Mouse (Mus musculus) liver, postnatal 0 days (tissue): ENCODE measurements around the gene Hephl1. TPM values are rescaled to one million over a fixed set of nuclear protein-coding genes. Genes with fewer than 3 reads are reported as not detected.

Source experiments
- ATAC-seq: fragments of 200-750 bp; cut with Nextera tagmentation; 2 replicates; pipeline ENCODE4 v1.8.0; 2017; ENCODE audit warnings: mild to moderate bottlenecking, moderate library complexity
- DNase-seq: peaks from one replicate; pipeline ENCODE4 v3.0.0-alpha.2; 2016
- H3K27ac ChIP-seq: fragments of 300-500 bp; sonication (generic); 2 replicates; pipeline ENCODE4 v1.5.1; 2014; ENCODE audit warnings: antibody characterized with exemption, moderate library complexity, mild to moderate bottlenecking, low read depth
- H3K27me3 ChIP-seq: fragments of 300-500 bp; sonication (generic); 2 replicates; pipeline ENCODE4 v1.6.1; 2014; ENCODE audit warnings: low read length, control low read depth, mixed read lengths; ENCODE audit not compliant: insufficient read depth
- H3K36me3 ChIP-seq: fragments of 300-500 bp; sonication (generic); replicated peaks from 2 replicates; pipeline ENCODE4 v1.6.1; 2014; ENCODE audit warnings: mild to moderate bottlenecking, control low read depth, low read length, moderate library complexity, mixed read lengths; ENCODE audit not compliant: insufficient read depth
- H3K4me1 ChIP-seq: fragments of 300-500 bp; sonication (generic); 2 replicates; pipeline ENCODE4 v1.6.1; 2014; ENCODE audit warnings: antibody characterized with exemption, mild to moderate bottlenecking, control low read depth; ENCODE audit not compliant: insufficient read depth
- H3K4me2 ChIP-seq: fragments of 300-500 bp; sonication (generic); 2 replicates; pipeline ENCODE4 v1.6.1; 2014; ENCODE audit warnings: low read depth, mild to moderate bottlenecking, low read length, moderate library complexity, mixed read lengths
- H3K4me3 ChIP-seq: fragments of 300-500 bp; sonication (generic); 2 replicates; pipeline ENCODE4 v1.5.1; 2014; ENCODE audit warnings: low read depth, low read length
- H3K9ac ChIP-seq: fragments of 300-500 bp; sonication (generic); replicated peaks from 2 replicates; pipeline ENCODE4 v1.6.1; 2014; ENCODE audit warnings: mild to moderate bottlenecking, moderate library complexity
- H3K9me3 ChIP-seq: fragments of 300-500 bp; sonication (generic); 2 replicates; pipeline ENCODE4 v1.6.1; 2016; ENCODE audit warnings: mild to moderate bottlenecking, control low read depth, low read length, mixed read lengths
- CTCF ChIP-seq: sonication (generic); IDR thresholded peaks from 2 replicates; pipeline ENCODE4 v1.5.1; 2016; ENCODE audit warnings: antibody characterized with exemption, low read depth
- EP300 ChIP-seq: IDR thresholded peaks from 2 replicates; pipeline ENCODE4 v1.6.1; 2016; ENCODE audit warnings: antibody characterized with exemption, low read depth, mild to moderate bottlenecking
- WGBS: fragments of 180-500 bp; shearing (Covaris S2); extraction: QIAGEN DNeasy Blood & Tissue Kit; methylation state at CpG from one replicate; pipeline ENCODE4 v1.1.7; 2014; ENCODE audit not compliant: insufficient replicate concordance; 5-methylcytosine and 5-hydroxymethylcytosine counted together
- polyA plus RNA-seq: library from polyadenylated mRNA; unstranded; fragments of >200 nt; fragmentation: Nextera tagmentation; extraction: Ambion mirVana; gene quantifications from 2 replicates; pipeline ENCODE4 v1.2.1, GENCODE M21; 2015

The Hephl1 gene
- polyA plus RNA-seq, 1 experiment from 2014 or later: not detected

DNA sequence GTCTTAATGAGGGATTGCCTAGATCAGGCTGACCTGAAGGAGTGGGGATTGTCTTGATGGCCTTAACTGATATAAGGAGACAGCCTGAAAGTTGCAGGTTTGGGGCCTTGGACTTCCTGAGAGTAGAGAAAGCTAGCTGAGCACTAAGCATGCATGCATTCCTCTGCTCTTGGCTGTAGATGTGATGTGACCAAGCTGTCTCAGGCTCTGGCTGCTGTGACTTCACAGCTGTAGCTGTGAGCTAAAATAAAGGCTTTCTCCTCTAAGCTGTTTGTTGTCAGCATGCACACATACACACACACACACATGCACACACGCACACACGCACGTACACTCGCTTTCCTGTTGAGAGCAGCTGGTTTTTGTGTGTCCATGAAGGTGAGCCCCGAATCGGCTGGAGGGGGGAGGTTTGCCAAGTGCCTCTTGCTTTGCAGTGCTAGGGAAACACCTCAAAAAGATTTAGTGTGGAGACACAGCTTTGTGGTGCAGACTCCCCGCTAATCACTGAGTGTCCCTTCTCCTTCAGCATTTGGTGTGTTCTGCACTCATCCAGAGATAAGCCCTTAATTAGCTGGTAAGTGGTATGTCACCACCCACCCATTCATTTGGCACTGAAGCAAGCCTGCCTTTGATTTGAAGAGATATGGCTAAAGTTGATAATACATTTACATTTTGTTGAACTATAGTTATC is 43.8 kb downstream of the Hephl1 start:
- DNase-seq (no peak), ATAC-seq (no peak)
- no peaks in the 10 kb centered on the region for H3K9me3 ChIP-seq
- H3K4me1 ChIP-seq: no peaks in the 10 kb centered on the region
- no peak overlapping the region for H3K4me3 ChIP-seq
- 66% methylated on average over 7 of the region's 7 CpGs for WGBS
- H3K9ac ChIP-seq: no peak overlapping the region
- no peak overlapping the region for H3K27ac ChIP-seq
- TF ChIP-seq CTCF: no peak
- TF ChIP-seq EP300: no peak
- no peak overlapping the region for H3K4me2 ChIP-seq
- H3K27me3 ChIP-seq: no peaks in the 10 kb centered on the region
- H3K36me3 ChIP-seq: no peaks in the 10 kb centered on the region

DNA sequence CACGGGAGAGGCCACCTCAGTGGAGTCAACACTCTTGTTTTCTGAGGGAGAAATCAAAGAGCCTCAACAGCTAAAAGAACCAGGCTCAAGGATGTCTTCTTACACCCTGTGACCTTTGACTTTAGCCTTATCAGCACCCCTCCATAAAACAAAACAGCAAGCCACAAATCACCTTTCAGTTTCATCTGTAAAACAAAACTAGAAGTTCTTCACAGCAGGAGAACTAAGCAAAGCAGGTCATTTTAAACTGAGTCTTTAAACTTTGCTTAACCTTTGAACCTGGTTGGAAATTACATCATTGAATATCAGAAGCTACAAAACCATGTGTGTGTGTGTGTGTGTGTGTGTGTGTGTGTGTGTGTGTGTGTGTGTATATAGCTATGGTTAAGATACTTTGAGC is 47.7 kb downstream of the Hephl1 start:
- ATAC-seq (peak; percentile 86), DNase-seq (peak; percentile 29)
- Histone ChIP-seq H3K4me2 (no peak overlapping the region), H3K4me1 (no peaks in the 10 kb centered on the region), H3K9ac (no peak overlapping the region), H3K36me3 (no peaks in the 10 kb centered on the region), H3K27ac (peak overlapping the region; percentile 44), H3K27me3 (no peaks in the 10 kb centered on the region), H3K9me3 (no peaks in the 10 kb centered on the region), H3K4me3 (no peak overlapping the region)
- 9% methylated on average over 1 of the region's 1 CpGs for WGBS
- TF ChIP-seq CTCF (no peak), EP300 (0 out of 2 replicates have a peak, but pooled peaks have one; percentile 12)

DNA sequence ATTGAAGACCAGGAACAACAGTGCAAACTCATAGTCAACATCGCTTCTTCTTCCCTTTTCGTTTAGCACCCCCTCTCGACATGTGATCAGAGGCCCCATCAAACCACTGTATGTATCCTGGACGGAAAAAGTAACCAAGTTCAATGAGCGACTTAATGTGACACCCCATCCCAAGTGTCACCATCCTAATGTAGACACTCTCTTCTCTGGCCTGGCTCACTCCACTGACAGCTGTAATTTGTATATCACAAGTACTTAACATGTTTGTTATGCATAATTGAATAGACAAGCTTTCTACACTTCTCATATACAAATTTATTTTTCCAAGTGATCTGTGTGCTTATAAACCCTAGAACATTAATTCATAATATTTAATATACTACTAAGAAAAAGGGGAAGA is 51.1 kb downstream of the Hephl1 start:
- Histone ChIP-seq H3K9me3 (no peaks in the 10 kb centered on the region), H3K9ac (no peak overlapping the region), H3K27ac (no peak overlapping the region), H3K36me3 (no peaks in the 10 kb centered on the region), H3K4me3 (no peak overlapping the region), H3K27me3 (no peaks in the 10 kb centered on the region), H3K4me2 (no peak overlapping the region), H3K4me1 (no peaks in the 10 kb centered on the region; the same call in 1 of the 2 replicates)
- 77% methylated on average over 5 of the region's 5 CpGs for WGBS
- TF ChIP-seq CTCF: no peak
- TF ChIP-seq EP300: no peak
- DNase-seq (no peak), ATAC-seq (no peak)

DNA sequence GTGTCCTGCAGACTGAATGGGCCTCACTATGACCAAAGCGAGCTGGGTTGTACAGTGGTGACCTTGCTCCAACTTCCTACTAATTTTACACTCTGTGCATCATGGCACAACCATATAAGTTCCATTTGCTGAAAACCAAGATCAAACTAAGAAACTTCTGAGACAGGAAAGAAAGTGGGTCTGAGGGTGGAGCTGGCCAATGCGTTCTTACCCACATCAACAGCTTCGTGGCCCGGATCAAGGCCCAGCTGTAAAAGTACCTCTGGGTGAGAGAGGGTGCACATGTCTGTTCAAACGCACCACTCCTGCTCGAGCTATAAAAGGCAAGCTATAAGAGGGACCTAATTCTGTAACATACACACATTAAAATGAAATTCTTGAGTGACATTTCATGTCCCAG is 51.9 kb downstream of the Hephl1 start:
- 75% methylated on average over 6 of the region's 6 CpGs for WGBS
- H3K4me3 ChIP-seq: no peak overlapping the region
- H3K27ac ChIP-seq: no peak overlapping the region
- H3K36me3 ChIP-seq: no peaks in the 10 kb centered on the region
- no peaks in the 10 kb centered on the region for H3K9me3 ChIP-seq
- no peak overlapping the region for H3K9ac ChIP-seq
- H3K4me1 ChIP-seq: no peaks in the 10 kb centered on the region; the same call in 1 of the 2 replicates
- no peaks in the 10 kb centered on the region for H3K27me3 ChIP-seq
- no peak overlapping the region for H3K4me2 ChIP-seq
- DNase-seq: no peak
- TF ChIP-seq CTCF (no peak), EP300 (no peak)
- ATAC-seq: no peak

DNA sequence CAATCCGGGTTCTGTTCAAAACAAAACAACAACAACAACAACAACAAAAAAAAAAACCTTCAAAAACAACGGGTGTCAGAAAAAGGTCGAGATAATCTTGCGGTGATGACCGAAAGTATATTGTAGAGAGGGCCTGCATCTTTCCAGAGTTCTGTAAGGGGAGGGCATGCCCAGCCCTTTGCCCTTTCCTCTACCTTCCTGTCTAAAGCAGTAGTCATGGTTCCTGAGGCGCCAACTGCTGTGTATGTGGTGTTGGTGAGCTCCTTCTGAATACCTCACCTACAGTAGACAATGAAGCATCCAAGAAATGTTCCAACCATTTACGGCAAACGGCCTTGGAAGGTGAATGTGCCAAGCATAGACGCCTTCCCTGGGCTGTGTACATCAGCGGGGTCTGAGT is 66.2 kb downstream of the Hephl1 start:
- no peak overlapping the region for H3K9ac ChIP-seq
- DNase-seq (no peak), ATAC-seq (no peak)

DNA sequence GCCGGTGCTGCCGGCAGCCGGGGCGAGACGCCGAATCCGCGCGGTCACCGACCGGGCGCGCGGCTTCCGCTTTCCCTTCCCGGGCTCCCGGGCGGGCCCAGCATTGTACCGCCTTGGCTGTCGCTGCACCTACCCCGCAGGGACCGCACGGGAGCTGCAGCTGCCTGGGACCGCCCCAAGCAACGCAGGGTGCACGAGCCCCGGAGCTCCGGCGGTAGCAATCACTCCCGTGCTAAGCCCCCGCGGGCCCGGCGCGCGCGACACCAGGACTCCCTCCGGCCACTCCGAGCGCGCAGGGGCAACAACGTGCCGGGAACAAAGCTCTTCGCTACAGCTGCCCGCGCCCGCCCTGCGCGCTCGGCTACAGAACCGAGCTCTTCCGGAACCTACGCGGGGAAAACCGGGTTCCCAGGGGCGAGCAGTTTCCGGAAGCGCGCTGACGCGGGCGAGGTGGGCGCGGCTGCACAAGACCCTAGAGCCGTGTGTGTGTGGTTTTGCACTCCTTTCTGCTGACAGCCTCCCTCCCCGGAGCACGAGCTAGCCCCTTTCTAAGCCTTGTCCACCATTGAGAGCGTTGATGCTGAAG is 66.7 kb downstream of the Hephl1 start, which contains the start of gene Panx1:
TSS of gene Panx1 (minus strand) at position 395 of the 586 bp plus-strand sequence.
- H3K27me3 ChIP-seq: no peaks in the 10 kb centered on the region; the same call in 1 of the 2 replicates
- peaks cover 8% of the 10 kb centered on the region for H3K4me1 ChIP-seq
- no peaks in the 10 kb centered on the region for H3K36me3 ChIP-seq
- TF ChIP-seq EP300 (no peak), CTCF (no peak)
- H3K27ac ChIP-seq: peak within 1 kb of the TSS; percentile 79
- peak within 1 kb of the TSS; percentile 85 for H3K4me2 ChIP-seq
- under 1% methylated on average over 67 of the region's 68 CpGs for WGBS
- H3K9me3 ChIP-seq: no peaks in the 10 kb centered on the region
- peak within 1 kb of the TSS; percentile 69 for H3K4me3 ChIP-seq
- peak; percentile 78 for ATAC-seq
- peak within 1 kb of the TSS; percentile 66 for H3K9ac ChIP-seq
- peak; percentile 67 for DNase-seq

More for the DNA sequence above, 66.2 kb downstream of the Hephl1 start:
- H3K27me3 ChIP-seq: no peaks in the 10 kb centered on the region; the same call in 1 of the 2 replicates
- peak overlapping the region; percentile 85 for H3K4me2 ChIP-seq
- H3K4me3 ChIP-seq: peak overlapping the region; percentile 69
- H3K27ac ChIP-seq: peak overlapping the region; percentile 79; the same call in 1 of the 2 replicates
- peaks cover 8% of the 10 kb centered on the region for H3K4me1 ChIP-seq
- no peaks in the 10 kb centered on the region for H3K36me3 ChIP-seq
- no peak for TF ChIP-seq EP300
- H3K9me3 ChIP-seq: no peaks in the 10 kb centered on the region
- 42% methylated on average over 10 of the region's 10 CpGs for whole genome bisulfite sequencing
